Mouse (Mus musculus) erythroblast, adult 5-6 weeks (primary cell): Measurements from ENCODE around the gene Sipa1l2. TPM values are rescaled to one million over a fixed set of nuclear protein-coding genes. Genes with fewer than 3 reads are reported as not detected.

Source experiments
- ATAC-seq: replicated peaks from 2 replicates; pipeline ENCODE4 v1.8.0; 2016; ENCODE audit warnings: moderate number of reproducible peaks, mild to moderate bottlenecking, moderate TSS enrichment, inconsistent platforms; ENCODE audit not compliant: poor library complexity, low FRiP score, severe bottlenecking
- total RNA-seq, 2 experiments: library from RNA; stranded (forward) in 1 of 2; stranded (reverse) in 1 of 2; fragments of 150-400 nt in 1 of 2; fragments of 200-764, 138-1000 nt in 1 of 2; gene quantifications; 2 replicates each; pipeline versions ENCODE4 v1.2.3 to v1.2.4; 2015 to 2017; ENCODE audit warnings: low replicate concordance in 2 of 2

Sipa1l2 gene
- total RNA-seq, 2 experiments from 2014 or later = 0.38 to 1.2 TPM

- no peak for ATAC-seq
Measured at GRCm38 (mm10) chr8:125485715-125486114, 83.9 kb downstream of the Sipa1l2 start.

GRCm38 (mm10) chr8:125484530-125485196 lies 84.9 kb downstream of the Sipa1l2 start:
- no peak for ATAC-seq

GRCm38 (mm10) chr8:125482491-125483096 lies 87.0 kb downstream of the Sipa1l2 start:
- no peak for ATAC-seq

- ATAC-seq = no peak
Measured at GRCm38 (mm10) chr8:125474876-125475275, 94.7 kb downstream of the Sipa1l2 start.

GRCm38 (mm10) chr8:125471374-125471773 lies 98.2 kb downstream of the Sipa1l2 start:
- ATAC-seq = no peak

- no peak for ATAC-seq
Measured at GRCm38 (mm10) chr8:125465156-125465821, 104.3 kb downstream of the Sipa1l2 start.

- ATAC-seq = no peak
Measured at GRCm38 (mm10) chr8:125462901-125463300, 106.7 kb downstream of the Sipa1l2 start.

GRCm38 (mm10) chr8:125461504-125461903 lies 108.1 kb downstream of the Sipa1l2 start:
- ATAC-seq = no peak

- ATAC-seq = no peak
Measured at GRCm38 (mm10) chr8:125460602-125461001, 109.0 kb downstream of the Sipa1l2 start.

- no peak for ATAC-seq
Measured at GRCm38 (mm10) chr8:125449048-125449447, 120.6 kb downstream of the Sipa1l2 start.

- no peak for ATAC-seq
Measured at GRCm38 (mm10) chr8:125447543-125447942, 122.1 kb downstream of the Sipa1l2 start.

- ATAC-seq = no peak
Measured at GRCm38 (mm10) chr8:125446236-125446635, 123.4 kb downstream of the Sipa1l2 start.

GRCm38 (mm10) chr8:125445225-125445609 lies 124.4 kb downstream of the Sipa1l2 start:
- no peak for ATAC-seq

- no peak for ATAC-seq
Measured at GRCm38 (mm10) chr8:125444457-125445224, 125.0 kb downstream of the Sipa1l2 start.

GRCm38 (mm10) chr8:125435320-125436100 lies 134.1 kb downstream of the Sipa1l2 start:
- no peak for ATAC-seq

GRCm38 (mm10) chr8:125434151-125434550 lies 135.5 kb downstream of the Sipa1l2 start:
- ATAC-seq = no peak

GRCm38 (mm10) chr8:125431321-125431720 lies 138.3 kb downstream of the Sipa1l2 start:
- ATAC-seq = no peak

- no peak for ATAC-seq
Measured at GRCm38 (mm10) chr8:125430796-125431195, 138.8 kb downstream of the Sipa1l2 start.

- no peak for ATAC-seq
Measured at GRCm38 (mm10) chr8:125428979-125429690, 140.5 kb downstream of the Sipa1l2 start.
